Mouse (Mus musculus): ENCODE measurements at regions not wholly inside any gene's neighbourhood (a gene's known extent, or its start where the extent isn't known, plus 50 kb on each side); places are given as distances from the start of the nearest gene placed in this dataset.

GRCm38 (mm10) chr3:102676946-102677534 lies 57.3 kb upstream of the Tspan2 start:
- TF ChIP-seq MYOD1 (IDR thresholded peaks at IDR 0.05; ENCODE audit: control insufficient read depth, insufficient read length, low read depth) (no peak), CTCF (IDR thresholded peaks at IDR 0.05; ENCODE audit: control insufficient read depth, insufficient read depth, insufficient read length) (no peak), USF1 (IDR thresholded peaks at IDR 0.05; ENCODE audit: low read depth) (no peak), MAX (IDR thresholded peaks at IDR 0.05) (no peak)
